Mouse (Mus musculus) MEL (cell line): Measurements from ENCODE around the gene Pygm. TPM values are rescaled to one million over a fixed set of nuclear protein-coding genes. Genes with fewer than 3 reads are reported as not detected.

Experiments used
- DNase-seq: peaks from one replicate; pipeline ENCODE4 v3.0.0; 2011; ENCODE audit warnings: low read depth, low spot score
- H3K27ac ChIP-seq: 2 replicates; pipeline ENCODE4 v1.5.1; 2012; ENCODE audit warnings: low read depth, mild to moderate bottlenecking, control low read depth, low read length, moderate library complexity; ENCODE audit not compliant: control insufficient read depth
- H3K27me3 ChIP-seq, 2 experiments: fragments of 150-350 bp in 1 of 2; sonication (generic) in 1 of 2; 2 replicates each; pipeline ENCODE4 v1.6.1; 2012; ENCODE audit warnings: low read length in 2 of 2, mild to moderate bottlenecking in 2 of 2, improper control_type of control experiment in 1 of 2, moderate library complexity in 1 of 2; ENCODE audit not compliant: insufficient read depth in 2 of 2, control insufficient read depth in 1 of 2
- H3K36me3 ChIP-seq, 2 experiments: 2 replicates each; pipeline ENCODE4 v1.6.1; 2012 to 2014; ENCODE audit warnings: low read length in 2 of 2, improper control_type of control experiment in 1 of 2, inconsistent platforms in 1 of 2, mild to moderate bottlenecking in 1 of 2; ENCODE audit not compliant: insufficient read depth in 2 of 2, control insufficient read depth in 1 of 2
- H3K4me1 ChIP-seq, 2 experiments: fragments of 150-350 bp in 1 of 2; sonication (generic) in 1 of 2; 2 replicates each; pipeline ENCODE4 v1.6.1; 2012; ENCODE audit warnings: low read length in 2 of 2, improper control_type of control experiment in 1 of 2, mild to moderate bottlenecking in 1 of 2; ENCODE audit not compliant: insufficient read depth in 2 of 2, control insufficient read depth in 1 of 2
- H3K4me3 ChIP-seq, 2 experiments: fragments of 150-350 bp in 1 of 2; sonication (generic) in 1 of 2; 2 replicates each; pipeline ENCODE4 v1.5.1; 2012; ENCODE audit warnings: low read depth in 2 of 2, low read length in 2 of 2, mild to moderate bottlenecking in 2 of 2, moderate library complexity in 2 of 2, control low read depth in 1 of 2, improper control_type of control experiment in 1 of 2; ENCODE audit not compliant: control insufficient read depth in 1 of 2, insufficient read depth in 1 of 2
- H3K79me2 ChIP-seq: 2 replicates; pipeline ENCODE4 v1.6.1; 2012; ENCODE audit warnings: mild to moderate bottlenecking, low read length, moderate library complexity; ENCODE audit not compliant: control insufficient read depth, poor library complexity, insufficient read depth
- H3K9ac ChIP-seq: 2 replicates; pipeline ENCODE4 v1.6.1; 2012; ENCODE audit warnings: low read depth, mild to moderate bottlenecking, control low read depth, low read length, moderate library complexity; ENCODE audit not compliant: control insufficient read depth, poor library complexity, severe bottlenecking
- H3K9me3 ChIP-seq: fragments of 150-350 bp; sonication (generic); replicated peaks from 2 replicates; pipeline ENCODE4 v1.6.1; 2012; ENCODE audit warnings: mild to moderate bottlenecking, low read length, improper control_type of control experiment, moderate library complexity; ENCODE audit not compliant: insufficient read depth
- CHD1 ChIP-seq: IDR thresholded peaks from 2 replicates; pipeline ENCODE4 v1.6.1; 2012; ENCODE audit warnings: low read depth, mild to moderate bottlenecking, inconsistent platforms, low read length, improper control_type of control experiment
- CTCF ChIP-seq, 3 experiments: IDR thresholded peaks in 2 of 3; conservative IDR thresholded peaks in 1 of 3; 2 replicates each; pipeline ENCODE4 v1.5.1; 2011 to 2012; ENCODE audit warnings: low read length in 3 of 3, low read depth in 2 of 3, mild to moderate bottlenecking in 2 of 3, improper control_type of control experiment in 1 of 3, inconsistent platforms in 1 of 3, mixed read lengths in 1 of 3, moderate library complexity in 1 of 3; ENCODE audit not compliant: control insufficient read depth in 1 of 3, insufficient read depth in 1 of 3, poor library complexity in 1 of 3, severe bottlenecking in 1 of 3
- GABPA ChIP-seq: IDR thresholded peaks from 2 replicates; pipeline ENCODE4 v1.6.1; 2012; ENCODE audit warnings: low read depth, mild to moderate bottlenecking, inconsistent platforms, low read length, improper control_type of control experiment, moderate library complexity
- GATA1 ChIP-seq: IDR thresholded peaks from 2 replicates; pipeline ENCODE4 v1.6.1; 2011; ENCODE audit warnings: low read depth, low read length, improper control_type of control experiment
- HCFC1 ChIP-seq: IDR thresholded peaks from 2 replicates; pipeline ENCODE4 v1.6.1; 2012; ENCODE audit warnings: low read depth, mild to moderate bottlenecking, inconsistent platforms, low read length, improper control_type of control experiment, moderate library complexity
- KAT2A ChIP-seq: conservative IDR thresholded peaks from 2 replicates; pipeline ENCODE4 v1.6.1; 2012; ENCODE audit warnings: low read depth, low read length, improper control_type of control experiment, inconsistent platforms
- NELFE ChIP-seq: IDR thresholded peaks from 2 replicates; pipeline ENCODE4 v1.6.1; 2011; ENCODE audit warnings: low read depth, low read length, improper control_type of control experiment
- POLR2A ChIP-seq, 2 experiments: IDR thresholded peaks; 2 replicates each; pipeline ENCODE4 v1.6.1; 2011 to 2012; ENCODE audit warnings: low read length in 2 of 2, mild to moderate bottlenecking in 2 of 2, control low read depth in 1 of 2, improper control_type of control experiment in 1 of 2, low read depth in 1 of 2, moderate library complexity in 1 of 2; ENCODE audit not compliant: control insufficient read depth in 1 of 2, insufficient read depth in 1 of 2, poor library complexity in 1 of 2
- POLR2AphosphoS2 ChIP-seq: IDR thresholded peaks from 2 replicates; pipeline ENCODE4 v1.6.1; 2011; ENCODE audit warnings: low read length, improper control_type of control experiment
- USF1 ChIP-seq: IDR thresholded peaks from 2 replicates; pipeline ENCODE4 v1.6.1; 2014; ENCODE audit warnings: low read depth, mild to moderate bottlenecking, inconsistent platforms, low read length, improper control_type of control experiment, moderate library complexity
- USF2 ChIP-seq, 2 experiments: IDR thresholded peaks; 2 replicates each; pipeline ENCODE4 v1.6.1; 2011 to 2012; ENCODE audit warnings: improper control_type of control experiment in 2 of 2, low read length in 2 of 2, borderline replicate concordance in 1 of 2, inconsistent platforms in 1 of 2, low read depth in 1 of 2, mild to moderate bottlenecking in 1 of 2; ENCODE audit not compliant: insufficient read depth in 1 of 2
- ZMIZ1 ChIP-seq: IDR thresholded peaks from 2 replicates; pipeline ENCODE4 v1.6.1; 2012; ENCODE audit warnings: low read depth, mild to moderate bottlenecking, inconsistent platforms, low read length, improper control_type of control experiment, moderate library complexity
- polyA plus RNA-seq, 2 experiments: library from polyadenylated mRNA; stranded (reverse) in 1 of 2; unstranded in 1 of 2; fragments of >175 nt in 1 of 2; fragments of >200 nt in 1 of 2; gene quantifications; 2 replicates each; pipeline versions ENCODE4 v1.2.1 to v1.2.4; 2012; ENCODE audit warnings: low replicate concordance in 2 of 2, low read depth in 1 of 2; ENCODE audit not compliant: insufficient read length in 2 of 2, insufficient read depth in 1 of 2, missing spikeins in 1 of 2
- total RNA-seq: library from RNA; depleted of rRNA; stranded (reverse); fragments of 300-350 nt; gene quantifications from 2 replicates; pipeline ENCODE4 v1.2.3, GENCODE M21; 2012

Gene Pygm
- total and polyA plus RNA-seq, 3 experiments, result 0.73 to 3.3 TPM; not detected in 1

GRCm38 (mm10) chr19:6372433-6372832 lies 11.8 kb upstream of the Pygm start:
- no peaks in the 10 kb centered on the region for H3K27me3 ChIP-seq
- peaks cover 43 to 53% of the 10 kb centered on the region in 2 experiments for H3K36me3 ChIP-seq
- peaks cover 17% of the 10 kb centered on the region for H3K79me2 ChIP-seq
- H3K4me1 ChIP-seq, result peaks cover 15 to 20% of the 10 kb centered on the region in 2 experiments
- H3K4me3 ChIP-seq, result no peak overlapping the region
- TF ChIP-seq USF1 (no peak), KAT2A (no peak), POLR2AphosphoS2 (no peak), ZMIZ1 (no peak), HCFC1 (no peak), CHD1 (no peak), CTCF (IDR thresholded peaks at IDR 0.05 in 2 of 3, conservative IDR thresholded peaks at IDR 0.05 in 1 of 3; ENCODE audit: control insufficient read depth in 1 of 3, insufficient read depth in 1 of 3, low read depth in 2 of 3, low read length in 3 of 3, poor library complexity in 1 of 3, severe bottlenecking in 1 of 3) (no peak), NELFE (no peak), USF2 (IDR thresholded peaks at IDR 0.05; ENCODE audit: borderline replicate concordance in 1 of 2, insufficient read depth in 1 of 2, low read depth in 1 of 2, low read length in 2 of 2) (no peak)
- DNase-seq, result no peak
- H3K9me3 ChIP-seq, result no peaks in the 10 kb centered on the region
- H3K27ac ChIP-seq, result no peak overlapping the region
- H3K9ac ChIP-seq, result no peak overlapping the region

DNA sequence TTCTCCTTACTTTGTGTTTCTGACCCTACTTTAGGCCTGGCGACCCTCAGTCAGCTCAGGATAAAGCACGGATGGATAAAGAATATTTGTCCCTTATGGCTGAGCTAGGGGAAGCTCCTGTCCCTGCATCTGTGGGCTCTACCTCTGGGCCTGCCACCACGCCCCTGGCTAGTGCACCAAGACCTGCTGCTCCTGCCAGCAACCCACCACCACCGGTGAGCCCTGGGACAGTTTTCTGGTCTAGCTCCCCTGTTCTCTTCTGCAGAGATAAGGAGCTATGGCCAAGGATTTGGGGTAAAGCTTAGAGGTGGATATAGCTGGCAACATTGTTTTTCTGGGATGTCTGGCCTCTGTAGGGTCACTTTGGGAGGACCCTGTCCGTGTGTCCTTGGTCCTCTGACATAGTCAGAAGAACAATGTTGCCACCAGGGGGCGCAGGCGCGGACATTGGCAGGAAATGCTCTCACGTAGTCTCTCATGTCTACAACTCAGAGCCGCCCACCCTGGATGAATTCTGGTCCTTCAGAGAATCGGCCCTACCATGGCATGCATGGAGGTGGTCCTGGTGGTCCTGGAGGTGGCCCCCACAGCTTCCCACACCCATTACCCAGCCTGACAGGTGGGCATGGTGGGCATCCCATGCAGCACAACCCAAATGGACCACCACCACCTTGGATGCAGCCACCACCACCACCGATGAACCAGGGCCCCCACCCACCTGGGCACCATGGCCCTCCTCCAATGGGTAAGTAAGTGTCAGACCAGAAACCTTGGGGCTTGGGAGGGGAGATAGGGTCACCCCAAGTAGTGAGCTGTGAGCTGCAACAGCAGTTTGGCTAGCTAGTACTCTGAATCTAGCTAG lies 10.4 kb upstream of the Pygm start:
- H3K27ac ChIP-seq, result no peak overlapping the region
- H3K4me3 ChIP-seq, result no peak overlapping the region
- TF ChIP-seq CTCF (IDR thresholded peaks at IDR 0.05 in 2 of 3, conservative IDR thresholded peaks at IDR 0.05 in 1 of 3; ENCODE audit: control insufficient read depth in 1 of 3, insufficient read depth in 1 of 3, low read depth in 2 of 3, low read length in 3 of 3, poor library complexity in 1 of 3, severe bottlenecking in 1 of 3) (peak; percentile 63 to 90 (median 79)), POLR2A (IDR thresholded peaks at IDR 0.05; ENCODE audit: control insufficient read depth in 1 of 2, insufficient read depth in 1 of 2, low read depth in 1 of 2, low read length in 2 of 2, poor library complexity in 1 of 2) (no peak), GATA1 (no peak)
- peaks cover 10% of the 10 kb centered on the region for H3K79me2 ChIP-seq
- peaks cover 13 to 15% of the 10 kb centered on the region in 2 experiments for H3K4me1 ChIP-seq
- peaks cover 30 to 44% of the 10 kb centered on the region in 2 experiments for H3K36me3 ChIP-seq
- H3K27me3 ChIP-seq, result no peaks in the 10 kb centered on the region
- no peaks in the 10 kb centered on the region for H3K9me3 ChIP-seq
- no peak overlapping the region for H3K9ac ChIP-seq
- peak; percentile 74 for DNase-seq

DNA sequence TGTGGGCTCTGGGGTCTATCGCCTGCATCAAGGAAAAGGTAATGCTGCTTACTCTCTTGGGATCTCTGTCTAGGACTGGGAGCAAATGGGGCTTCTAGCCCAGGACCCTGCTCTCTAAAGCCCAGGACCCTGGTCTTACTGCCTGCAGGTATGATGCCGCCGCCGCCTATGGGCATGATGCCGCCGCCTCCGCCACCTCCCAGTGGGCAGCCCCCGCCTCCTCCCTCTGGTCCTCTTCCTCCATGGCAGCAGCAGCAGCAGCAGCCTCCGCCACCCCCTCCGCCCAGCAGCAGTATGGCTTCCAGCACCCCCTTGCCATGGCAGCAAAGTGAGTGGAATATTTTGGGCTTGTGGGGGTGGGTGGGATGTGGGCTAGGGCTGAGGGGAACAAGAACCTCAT lies 9.6 kb upstream of the Pygm start:
- Histone ChIP-seq H3K4me3 (no peak overlapping the region), H3K27me3 (no peaks in the 10 kb centered on the region), H3K9me3 (no peaks in the 10 kb centered on the region), H3K4me1 (peaks cover 9% of the 10 kb centered on the region in 2 experiments), H3K27ac (no peak overlapping the region), H3K79me2 (peaks cover 10% of the 10 kb centered on the region), H3K36me3 (peaks cover 23 to 37% of the 10 kb centered on the region in 2 experiments), H3K9ac (no peak overlapping the region)
- no peak for DNase-seq
- TF ChIP-seq GABPA, result no peak
